Mouse (Mus musculus): ENCODE measurements around the gene Tmem268. TPM values are rescaled to one million over a fixed set of nuclear protein-coding genes. Genes with fewer than 3 reads are reported as not detected.

The Tmem268 gene
- polyA plus RNA-seq, 1 experiment from 2014 or later, result 6.4 TPM

GRCm38 (mm10) chr4:63579649-63580048, 21.1 kb downstream of the Tmem268 start:
- no peak for ATAC-seq (ENCODE audit: low read depth)
- DNase-seq, result no peak
- Histone ChIP-seq H3K4me2 (no peak overlapping the region), H3K4me1 (replicated peaks) (no peaks in the 10 kb centered on the region), H3K36me3 (peaks cover 17% of the 10 kb centered on the region), H3K9ac (no peak overlapping the region), H3K27me3 (no peaks in the 10 kb centered on the region), H3K9me3 (replicated peaks) (no peaks in the 10 kb centered on the region), H3K4me3 (replicated peaks) (no peak overlapping the region), H3K27ac (no peak overlapping the region)
- 83% methylated on average over 14 of the region's 14 CpGs for WGBS (ENCODE audit: insufficient replicate concordance)

- Histone ChIP-seq H3K9me3 (replicated peaks) (no peaks in the 10 kb centered on the region), H3K27me3 (no peaks in the 10 kb centered on the region), H3K4me1 (replicated peaks) (no peaks in the 10 kb centered on the region), H3K27ac (no peak overlapping the region), H3K36me3 (peaks cover 17% of the 10 kb centered on the region), H3K4me3 (replicated peaks) (no peak overlapping the region), H3K4me2 (no peak overlapping the region), H3K9ac (no peak overlapping the region)
- no peak for ATAC-seq (ENCODE audit: low read depth)
- WGBS (ENCODE audit: insufficient replicate concordance), result 58% methylated on average over 6 of the region's 6 CpGs
- no peak for DNase-seq
These were observed 21.5 kb downstream of the Tmem268 start for GRCm38 (mm10) chr4:63580078-63580477.

GRCm38 (mm10) chr4:63582580-63582979, 24.0 kb downstream of the Tmem268 start:
- Histone ChIP-seq H3K27me3 (no peaks in the 10 kb centered on the region), H3K4me2 (no peak overlapping the region), H3K9me3 (replicated peaks) (no peaks in the 10 kb centered on the region), H3K4me3 (replicated peaks) (no peak overlapping the region), H3K9ac (no peak overlapping the region), H3K4me1 (replicated peaks) (no peaks in the 10 kb centered on the region), H3K36me3 (peaks cover 14% of the 10 kb centered on the region), H3K27ac (no peak overlapping the region)
- no peak for DNase-seq
- ATAC-seq (ENCODE audit: low read depth), result no peak
- 64% methylated on average over 5 of the region's 5 CpGs for WGBS (ENCODE audit: insufficient replicate concordance)

- ATAC-seq (ENCODE audit: low read depth), result no peak
- Histone ChIP-seq H3K36me3 (0 out of 2 replicates have a peak, but pooled peaks cover 10% of the 10 kb centered on the region), H3K4me2 (no peak overlapping the region), H3K27me3 (no peaks in the 10 kb centered on the region), H3K4me1 (replicated peaks) (no peaks in the 10 kb centered on the region), H3K9ac (no peak overlapping the region), H3K27ac (no peak overlapping the region), H3K9me3 (replicated peaks) (no peaks in the 10 kb centered on the region), H3K4me3 (replicated peaks) (no peak overlapping the region)
- no peak for DNase-seq
- 78% methylated on average over 10 of the region's 10 CpGs for WGBS (ENCODE audit: insufficient replicate concordance)
These were observed 26.6 kb downstream of the Tmem268 start for GRCm38 (mm10) chr4:63585216-63585615.

- H3K4me2 ChIP-seq, result no peak overlapping the region
- no peak overlapping the region for H3K27ac ChIP-seq
- H3K9ac ChIP-seq, result no peak overlapping the region
- ATAC-seq (ENCODE audit: low read depth), result no peak
- H3K4me1 ChIP-seq (replicated peaks), result no peaks in the 10 kb centered on the region
- no peak overlapping the region for H3K4me3 ChIP-seq (replicated peaks)
- DNase-seq, result no peak
- H3K27me3 ChIP-seq, result no peaks in the 10 kb centered on the region
- H3K36me3 ChIP-seq, result 0 out of 2 replicates have a peak, but pooled peaks cover 9% of the 10 kb centered on the region
- no peaks in the 10 kb centered on the region for H3K9me3 ChIP-seq (replicated peaks)
- 65% methylated on average over 2 of the region's 2 CpGs for WGBS (ENCODE audit: insufficient replicate concordance)
These were observed 27.7 kb downstream of the Tmem268 start for GRCm38 (mm10) chr4:63586240-63586639.

DNA sequence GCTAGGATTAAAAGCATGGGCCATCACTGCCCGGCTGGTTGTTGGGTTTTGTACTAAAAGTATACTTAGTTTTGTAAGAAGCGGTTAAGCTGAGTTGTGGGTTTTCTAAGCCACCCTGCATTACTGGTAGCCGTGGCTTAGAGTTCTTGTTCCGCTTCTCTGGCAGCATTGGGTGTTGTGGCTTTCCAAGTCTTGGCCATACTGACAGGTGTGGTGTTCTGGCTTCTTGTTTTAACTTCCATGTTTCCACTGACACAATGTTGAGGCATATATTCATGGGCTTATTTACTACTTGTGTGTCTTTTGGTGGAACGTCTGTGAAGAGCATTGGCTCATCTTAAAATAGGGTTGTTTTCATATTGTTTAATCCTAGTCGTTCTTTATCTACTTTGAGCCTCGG, 31.4 kb downstream of the Tmem268 start:
- Histone ChIP-seq H3K27me3 (no peaks in the 10 kb centered on the region), H3K4me1 (replicated peaks) (peaks cover 4% of the 10 kb centered on the region), H3K36me3 (no peaks in the 10 kb centered on the region), H3K9me3 (replicated peaks) (no peaks in the 10 kb centered on the region), H3K27ac (no peak overlapping the region), H3K9ac (no peak overlapping the region), H3K4me2 (no peak overlapping the region), H3K4me3 (replicated peaks) (no peak overlapping the region)
- DNase-seq (no peak), ATAC-seq (ENCODE audit: low read depth) (no peak)
- 30% methylated on average over 7 of the region's 7 CpGs for WGBS (ENCODE audit: insufficient replicate concordance)

DNA sequence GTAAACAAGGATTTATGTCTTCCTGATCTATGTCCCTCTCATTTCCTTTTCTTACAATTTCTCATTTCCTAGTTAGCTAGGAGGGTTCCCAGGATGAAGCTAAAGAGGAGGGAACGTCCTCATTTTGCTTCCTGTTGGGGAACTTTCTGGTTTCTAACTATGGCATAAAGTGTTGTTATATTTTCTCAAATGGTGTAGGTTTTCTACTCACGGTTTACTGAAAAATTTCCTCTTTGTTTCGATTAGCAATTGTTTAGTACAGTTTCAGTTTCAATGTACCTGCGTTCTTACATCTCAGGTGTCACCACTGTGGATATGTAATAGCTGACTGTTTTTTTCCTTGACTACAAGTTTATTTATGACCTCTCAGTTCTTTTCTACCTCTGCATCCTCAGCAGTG, 32.0 kb downstream of the Tmem268 start:
- no peaks in the 10 kb centered on the region for H3K36me3 ChIP-seq
- no peak overlapping the region for H3K4me2 ChIP-seq
- 43% methylated on average over 4 of the region's 4 CpGs for WGBS (ENCODE audit: insufficient replicate concordance)
- H3K27me3 ChIP-seq, result no peaks in the 10 kb centered on the region
- no peak for DNase-seq
- no peaks in the 10 kb centered on the region for H3K9me3 ChIP-seq (replicated peaks)
- H3K4me1 ChIP-seq (replicated peaks), result peaks cover 8% of the 10 kb centered on the region
- ATAC-seq (ENCODE audit: low read depth), result no peak
- H3K4me3 ChIP-seq (replicated peaks), result no peak overlapping the region
- no peak overlapping the region for H3K27ac ChIP-seq
- H3K9ac ChIP-seq, result no peak overlapping the region

DNA sequence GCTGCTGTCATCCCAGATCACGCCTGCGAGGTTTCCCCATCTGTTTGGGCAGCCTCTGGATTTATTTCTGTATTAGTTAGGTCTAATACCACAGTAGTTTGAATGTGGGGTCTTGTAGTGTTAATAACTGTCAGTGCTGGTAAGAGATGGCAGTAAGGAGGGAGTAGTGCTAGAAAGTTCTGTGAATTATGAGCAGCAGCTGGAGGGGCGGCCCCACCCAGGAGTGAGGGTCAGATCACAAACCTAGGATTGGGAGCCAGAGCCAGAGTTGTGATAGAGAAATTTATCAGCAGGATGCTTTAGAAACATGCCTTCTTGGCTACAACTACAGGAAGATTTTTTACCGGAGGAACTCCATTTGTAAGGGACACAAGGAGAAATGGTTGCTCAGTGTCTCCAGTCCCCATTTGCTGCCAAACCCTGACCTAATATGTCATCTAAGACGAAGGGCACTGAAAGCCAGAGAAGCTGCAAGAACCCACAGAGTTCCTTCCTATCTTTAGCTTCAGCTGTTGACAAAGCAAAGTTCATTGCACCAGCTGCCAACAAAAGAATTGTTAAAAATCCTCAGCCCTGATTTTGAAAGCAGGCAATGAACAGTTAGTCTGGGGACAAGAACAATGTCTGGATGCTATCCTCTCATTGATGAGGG, 36.0 kb downstream of the Tmem268 start:
- ATAC-seq (ENCODE audit: low read depth) (no peak), DNase-seq (no peak)
- no peak overlapping the region for H3K27ac ChIP-seq
- no peaks in the 10 kb centered on the region for H3K9me3 ChIP-seq (replicated peaks)
- no peak overlapping the region for H3K4me3 ChIP-seq (replicated peaks)
- H3K4me2 ChIP-seq, result no peak overlapping the region
- H3K9ac ChIP-seq, result no peak overlapping the region
- 52% methylated on average over 5 of the region's 5 CpGs for WGBS (ENCODE audit: insufficient replicate concordance)
- H3K36me3 ChIP-seq, result no peaks in the 10 kb centered on the region
- no peaks in the 10 kb centered on the region for H3K27me3 ChIP-seq
- H3K4me1 ChIP-seq (replicated peaks), result peaks cover 8% of the 10 kb centered on the region

- Histone ChIP-seq H3K4me3 (replicated peaks) (no peak overlapping the region), H3K9me3 (replicated peaks) (no peaks in the 10 kb centered on the region), H3K4me2 (no peak overlapping the region), H3K36me3 (no peaks in the 10 kb centered on the region), H3K27ac (no peak overlapping the region), H3K9ac (no peak overlapping the region), H3K27me3 (no peaks in the 10 kb centered on the region), H3K4me1 (replicated peaks) (peaks cover 8% of the 10 kb centered on the region)
- WGBS (ENCODE audit: insufficient replicate concordance), result 27% methylated on average over 10 of the region's 10 CpGs
- DNase-seq (no peak), ATAC-seq (ENCODE audit: low read depth) (no peak)
These were observed 36.7 kb downstream of the Tmem268 start for GRCm38 (mm10) chr4:63595259-63595658.

DNA sequence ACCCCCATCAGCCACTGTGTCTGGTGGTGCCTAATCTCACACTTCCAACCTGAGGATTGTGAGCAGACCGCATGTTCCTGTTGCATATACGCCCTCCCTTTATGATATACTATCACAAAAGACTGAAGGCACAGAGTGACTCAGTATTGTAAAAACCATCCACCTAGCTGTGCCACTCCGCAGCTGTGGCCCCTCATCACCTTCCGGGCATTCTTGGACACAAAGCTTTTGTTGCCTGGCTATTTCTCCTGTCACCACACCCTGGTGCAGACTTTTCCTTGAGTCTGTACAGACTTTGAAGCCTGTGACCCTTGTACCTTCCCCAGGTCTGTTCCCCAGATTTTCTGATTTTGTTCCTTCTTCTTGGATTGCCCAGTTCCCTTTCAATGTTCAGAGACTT, 37.4 kb downstream of the Tmem268 start:
- ATAC-seq (ENCODE audit: low read depth), result no peak
- Histone ChIP-seq H3K4me1 (replicated peaks) (peaks cover 8% of the 10 kb centered on the region), H3K4me2 (no peak overlapping the region), H3K27ac (no peak overlapping the region), H3K4me3 (replicated peaks) (no peak overlapping the region), H3K9ac (no peak overlapping the region), H3K9me3 (replicated peaks) (no peaks in the 10 kb centered on the region), H3K36me3 (no peaks in the 10 kb centered on the region), H3K27me3 (no peaks in the 10 kb centered on the region)
- WGBS (ENCODE audit: insufficient replicate concordance), result 72% methylated on average over 4 of the region's 4 CpGs
- no peak for DNase-seq

DNA sequence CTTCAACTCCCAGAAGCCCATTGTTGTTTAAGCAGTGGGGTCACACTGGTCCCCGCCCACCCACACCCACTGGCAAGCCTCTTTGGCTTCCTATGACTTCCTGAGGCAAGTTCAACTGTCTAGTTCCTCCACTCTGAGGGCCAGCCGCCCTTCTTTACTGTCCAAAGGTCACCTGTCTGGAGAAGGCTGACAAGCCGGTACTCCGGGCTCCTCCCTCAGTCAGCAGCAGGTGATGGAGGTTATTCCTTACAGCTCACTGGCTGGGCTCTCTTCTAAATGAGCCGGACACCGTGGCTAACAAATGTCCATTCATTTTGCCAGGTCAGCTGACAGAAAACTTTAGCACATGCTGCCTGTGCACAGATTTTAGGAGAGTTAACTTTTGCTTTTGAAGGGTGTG, 42.2 kb downstream of the Tmem268 start:
- WGBS (ENCODE audit: insufficient replicate concordance), result 64% methylated on average over 6 of the region's 6 CpGs

DNA sequence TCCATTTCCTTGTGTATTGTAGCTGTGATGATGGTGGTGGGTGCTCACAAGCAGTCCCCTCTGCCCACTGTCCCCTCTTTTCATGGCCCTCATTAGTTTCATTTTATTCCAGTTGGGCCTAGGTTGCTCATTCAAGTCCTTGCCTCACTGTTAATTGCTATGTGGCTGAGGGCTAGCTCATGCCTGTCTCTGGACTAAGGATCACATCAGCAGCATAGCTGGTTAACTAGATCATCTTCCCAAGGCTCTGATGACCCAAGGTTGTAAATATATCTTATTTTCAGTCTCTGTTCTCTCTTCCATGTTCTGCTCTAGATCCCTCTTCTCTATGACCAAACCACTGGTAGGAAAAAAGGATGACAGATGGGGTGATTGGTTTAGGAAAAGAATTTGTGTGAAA, 42.7 kb downstream of the Tmem268 start:
- Histone ChIP-seq H3K27ac (no peak overlapping the region), H3K27me3 (no peaks in the 10 kb centered on the region), H3K9ac (no peak overlapping the region), H3K9me3 (replicated peaks) (no peaks in the 10 kb centered on the region), H3K4me1 (replicated peaks) (no peaks in the 10 kb centered on the region), H3K4me3 (replicated peaks) (no peak overlapping the region), H3K36me3 (no peaks in the 10 kb centered on the region), H3K4me2 (no peak overlapping the region)
- DNase-seq, result no peak
- ATAC-seq (ENCODE audit: low read depth), result no peak

More for the DNA sequence above, 42.2 kb downstream of the Tmem268 start:
- no peak overlapping the region for H3K27ac ChIP-seq
- no peak overlapping the region for H3K9ac ChIP-seq
- ATAC-seq (ENCODE audit: low read depth) (no peak), DNase-seq (no peak)
- no peaks in the 10 kb centered on the region for H3K9me3 ChIP-seq (replicated peaks)
- H3K36me3 ChIP-seq, result no peaks in the 10 kb centered on the region
- H3K4me3 ChIP-seq (replicated peaks), result no peak overlapping the region
- H3K4me1 ChIP-seq (replicated peaks), result no peaks in the 10 kb centered on the region
- H3K27me3 ChIP-seq, result no peaks in the 10 kb centered on the region
- no peak overlapping the region for H3K4me2 ChIP-seq
